Mouse (Mus musculus): ENCODE results near the gene Cdc42ep4.

Gene Cdc42ep4

GRCm38 (mm10) chr11:113751484-113752084, at the start of gene Cdc42ep4:
Cdc42ep4 (minus strand) TSS chr11:113751881.
- DNase-seq: peak; percentile 86

GRCm38 (mm10) chr11:113800026-113800425, 48.3 kb upstream of the Cdc42ep4 start:
- DNase-seq: no peak

GRCm38 (mm10) chr11:113799041-113799447, 47.4 kb upstream of the Cdc42ep4 start:
- no peak for DNase-seq

- DNase-seq: no peak
Observed at GRCm38 (mm10) chr11:113798011-113798410, 46.3 kb upstream of the Cdc42ep4 start.

- DNase-seq: no peak
Observed at GRCm38 (mm10) chr11:113797014-113797983, 45.6 kb upstream of the Cdc42ep4 start.

GRCm38 (mm10) chr11:113795846-113796245, 44.2 kb upstream of the Cdc42ep4 start:
- no peak for DNase-seq

- no peak for DNase-seq
Observed at GRCm38 (mm10) chr11:113791357-113792215, 39.9 kb upstream of the Cdc42ep4 start.

GRCm38 (mm10) chr11:113789101-113789500, 37.4 kb upstream of the Cdc42ep4 start:
- no peak for DNase-seq

- DNase-seq: peak; percentile 68
Observed at GRCm38 (mm10) chr11:113788183-113788789, 36.6 kb upstream of the Cdc42ep4 start.

- peak; percentile 53 for DNase-seq
Observed at GRCm38 (mm10) chr11:113787432-113788182, 35.9 kb upstream of the Cdc42ep4 start.

- no peak for DNase-seq
Observed at GRCm38 (mm10) chr11:113787009-113787408, 35.3 kb upstream of the Cdc42ep4 start.

- DNase-seq: no peak
Observed at GRCm38 (mm10) chr11:113786395-113786794, 34.7 kb upstream of the Cdc42ep4 start.

GRCm38 (mm10) chr11:113785406-113786171, 33.9 kb upstream of the Cdc42ep4 start:
- DNase-seq: peak; percentile 64

- DNase-seq: no peak
Observed at GRCm38 (mm10) chr11:113784656-113785396, 33.1 kb upstream of the Cdc42ep4 start.

GRCm38 (mm10) chr11:113782496-113782895, 30.8 kb upstream of the Cdc42ep4 start:
- DNase-seq: no peak

- no peak for DNase-seq
Observed at GRCm38 (mm10) chr11:113782006-113782405, 30.3 kb upstream of the Cdc42ep4 start.

GRCm38 (mm10) chr11:113779680-113780041, 28.0 kb upstream of the Cdc42ep4 start:
- peak; percentile 67 for DNase-seq

- DNase-seq: peak; percentile 54
Observed at GRCm38 (mm10) chr11:113778733-113779679, 27.3 kb upstream of the Cdc42ep4 start.

GRCm38 (mm10) chr11:113777878-113778464, 26.3 kb upstream of the Cdc42ep4 start:
- no peak for DNase-seq
